Mouse (Mus musculus): ENCODE results near the gene Narfl. TPM values are rescaled to one million over a fixed set of nuclear protein-coding genes. Genes with fewer than 3 reads are reported as not detected.

Narfl gene
- polyA plus RNA-seq, 1 experiment = 17.9 TPM

DNA sequence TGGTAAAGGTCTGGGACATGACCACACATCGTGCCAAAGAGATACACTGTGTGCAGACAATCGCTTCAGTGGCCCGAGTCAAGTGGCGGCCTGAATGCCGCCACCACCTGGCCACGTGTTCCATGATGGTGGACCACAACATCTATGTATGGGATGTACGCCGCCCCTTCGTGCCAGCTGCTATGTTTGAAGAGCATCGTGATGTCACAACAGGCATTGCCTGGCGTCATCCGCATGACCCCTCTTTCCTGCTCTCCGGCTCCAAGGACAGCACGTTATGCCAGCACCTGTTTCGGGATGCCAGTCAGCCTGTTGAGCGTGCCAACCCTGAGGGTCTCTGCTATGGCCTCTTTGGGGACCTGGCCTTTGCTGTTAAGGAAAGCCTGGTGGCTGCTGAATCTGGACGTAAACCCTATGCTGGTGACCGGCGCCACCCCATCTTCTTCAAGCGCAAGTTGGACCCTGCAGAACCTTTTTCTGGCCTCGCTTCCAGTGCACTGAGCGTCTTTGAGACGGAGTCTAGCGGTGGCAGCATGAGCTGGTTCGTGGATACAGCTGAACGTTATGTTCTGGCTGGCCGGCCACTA is 52.5 kb downstream of the Narfl start:
- Histone ChIP-seq H3K27me3 (ENCODE audit: control insufficient read depth, insufficient read depth, low read length) (no peaks in the 10 kb centered on the region), H3K4me3 (ENCODE audit: control insufficient read depth, low read depth, low read length) (no peak overlapping the region), H3K4me1 (ENCODE audit: control insufficient read depth, insufficient read depth, low read length) (peaks cover 25% of the 10 kb centered on the region), H3K36me3 (ENCODE audit: control insufficient read depth, insufficient read depth, low read length) (no peaks in the 10 kb centered on the region; the same call in 1 of the 2 replicates), H3K27ac (ENCODE audit: control insufficient read depth, insufficient read depth, low read depth, low read length) (no peak overlapping the region)
- TF ChIP-seq CTCF (IDR thresholded peaks at IDR 0.05; ENCODE audit: control insufficient read depth, insufficient read depth, insufficient replicate concordance, low read depth, low read length) (no peak), POLR2A (IDR thresholded peaks at IDR 0.05; ENCODE audit: control insufficient read depth, low read depth, low read length) (no peak)

DNA sequence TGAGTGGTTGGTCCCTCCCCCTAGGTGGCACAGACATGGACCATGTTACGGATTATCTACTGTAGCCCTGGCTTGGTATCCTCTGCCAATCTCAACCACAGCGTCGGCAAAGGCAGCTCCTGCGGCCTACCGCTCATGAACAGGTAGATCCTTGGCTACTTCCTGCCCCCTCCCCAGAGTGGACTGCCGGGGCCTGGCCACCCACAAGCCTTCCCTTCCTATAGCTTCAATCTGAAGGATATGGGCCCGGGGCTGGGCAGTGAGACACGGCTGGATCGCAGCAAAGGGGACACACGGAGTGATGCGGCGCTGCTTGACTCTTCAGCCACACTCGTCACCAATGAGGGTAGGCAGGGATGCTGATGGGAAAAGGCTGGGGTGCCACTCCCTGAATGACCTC is 53.4 kb downstream of the Narfl start:
- no peaks in the 10 kb centered on the region for H3K27me3 ChIP-seq (ENCODE audit: control insufficient read depth, insufficient read depth, low read length)
- H3K4me1 ChIP-seq (ENCODE audit: control insufficient read depth, insufficient read depth, low read length) = peaks cover 32% of the 10 kb centered on the region
- TF ChIP-seq POLR2A (IDR thresholded peaks at IDR 0.05; ENCODE audit: control insufficient read depth, low read depth, low read length) = no peak
- TF ChIP-seq CTCF (IDR thresholded peaks at IDR 0.05; ENCODE audit: control insufficient read depth, insufficient read depth, insufficient replicate concordance, low read depth, low read length) = no peak
- no peak overlapping the region for H3K27ac ChIP-seq (ENCODE audit: control insufficient read depth, insufficient read depth, low read depth, low read length)
- peak overlapping the region; percentile 54 for H3K4me3 ChIP-seq (ENCODE audit: control insufficient read depth, low read depth, low read length)
- no peaks in the 10 kb centered on the region; the same call in 1 of the 2 replicates for H3K36me3 ChIP-seq (ENCODE audit: control insufficient read depth, insufficient read depth, low read length)

DNA sequence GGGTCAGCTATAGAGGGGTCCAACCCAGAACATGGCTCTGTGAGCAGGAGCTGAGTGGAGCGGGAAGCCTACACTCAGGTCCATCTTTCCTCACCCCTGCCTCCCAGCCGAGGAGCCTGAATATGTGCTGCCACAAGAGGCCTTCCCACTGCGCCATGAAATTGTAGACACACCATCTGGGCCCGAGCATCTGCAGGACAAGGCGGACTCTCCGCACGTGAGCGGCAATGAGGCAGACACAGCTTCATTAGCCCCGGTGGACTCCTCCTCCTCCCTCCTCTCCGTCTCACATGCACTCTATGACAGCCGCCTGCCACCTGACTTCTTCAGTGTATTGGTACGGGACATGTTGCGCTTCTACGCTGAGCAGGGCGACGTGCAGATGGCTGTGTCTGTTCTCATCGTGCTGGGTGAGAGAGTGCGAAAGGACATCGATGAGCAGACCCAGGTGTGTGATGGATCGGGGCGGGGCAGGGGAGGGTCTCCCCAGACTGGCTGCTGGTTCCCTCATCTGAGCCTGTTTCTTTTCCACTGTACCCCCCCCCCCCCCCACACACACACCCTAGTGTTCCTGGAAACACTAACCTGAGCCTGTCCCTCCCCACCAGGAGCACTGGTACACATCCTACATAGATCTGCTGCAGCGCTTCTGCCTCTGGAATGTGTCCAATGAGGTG is 54.1 kb downstream of the Narfl start:
- H3K4me3 ChIP-seq (ENCODE audit: control insufficient read depth, low read depth, low read length) = peak overlapping the region; percentile 86

DNA sequence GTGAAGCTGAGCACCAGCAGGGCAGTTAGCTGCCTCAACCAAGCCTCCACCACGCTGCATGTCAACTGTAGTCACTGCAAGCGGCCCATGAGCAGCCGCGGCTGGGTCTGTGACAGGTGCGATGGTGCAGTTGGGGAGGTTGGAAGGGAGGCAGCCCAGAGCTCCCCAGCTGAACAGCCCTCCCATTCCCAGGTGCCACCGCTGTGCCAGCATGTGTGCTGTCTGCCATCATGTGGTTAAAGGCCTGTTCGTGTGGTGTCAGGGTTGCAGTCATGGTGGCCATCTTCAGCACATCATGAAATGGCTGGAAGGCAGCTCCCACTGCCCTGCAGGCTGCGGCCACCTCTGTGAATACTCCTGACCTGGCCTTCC is 54.6 kb downstream of the Narfl start:
- no peaks in the 10 kb centered on the region for H3K27me3 ChIP-seq (ENCODE audit: control insufficient read depth, insufficient read depth, low read length)
- H3K4me3 ChIP-seq (ENCODE audit: control insufficient read depth, low read depth, low read length) = peak overlapping the region; percentile 86
- no peaks in the 10 kb centered on the region; the same call in 1 of the 2 replicates for H3K36me3 ChIP-seq (ENCODE audit: control insufficient read depth, insufficient read depth, low read length)
- H3K27ac ChIP-seq (ENCODE audit: control insufficient read depth, insufficient read depth, low read depth, low read length) = peak overlapping the region; percentile 52
- no peak for TF ChIP-seq CTCF (IDR thresholded peaks at IDR 0.05; ENCODE audit: control insufficient read depth, insufficient read depth, insufficient replicate concordance, low read depth, low read length)
- no peak for TF ChIP-seq POLR2A (IDR thresholded peaks at IDR 0.05; ENCODE audit: control insufficient read depth, low read depth, low read length)
- peaks cover 31% of the 10 kb centered on the region for H3K4me1 ChIP-seq (ENCODE audit: control insufficient read depth, insufficient read depth, low read length)

More for the DNA sequence above, 54.1 kb downstream of the Narfl start:
- H3K36me3 ChIP-seq (ENCODE audit: control insufficient read depth, insufficient read depth, low read length) = no peaks in the 10 kb centered on the region; the same call in 1 of the 2 replicates
- TF ChIP-seq CTCF (IDR thresholded peaks at IDR 0.05; ENCODE audit: control insufficient read depth, insufficient read depth, insufficient replicate concordance, low read depth, low read length) (no peak), POLR2A (IDR thresholded peaks at IDR 0.05; ENCODE audit: control insufficient read depth, low read depth, low read length) (no peak)
- H3K4me1 ChIP-seq (ENCODE audit: control insufficient read depth, insufficient read depth, low read length) = peaks cover 34% of the 10 kb centered on the region
- no peak overlapping the region for H3K27ac ChIP-seq (ENCODE audit: control insufficient read depth, insufficient read depth, low read depth, low read length)
- no peaks in the 10 kb centered on the region for H3K27me3 ChIP-seq (ENCODE audit: control insufficient read depth, insufficient read depth, low read length)

DNA sequence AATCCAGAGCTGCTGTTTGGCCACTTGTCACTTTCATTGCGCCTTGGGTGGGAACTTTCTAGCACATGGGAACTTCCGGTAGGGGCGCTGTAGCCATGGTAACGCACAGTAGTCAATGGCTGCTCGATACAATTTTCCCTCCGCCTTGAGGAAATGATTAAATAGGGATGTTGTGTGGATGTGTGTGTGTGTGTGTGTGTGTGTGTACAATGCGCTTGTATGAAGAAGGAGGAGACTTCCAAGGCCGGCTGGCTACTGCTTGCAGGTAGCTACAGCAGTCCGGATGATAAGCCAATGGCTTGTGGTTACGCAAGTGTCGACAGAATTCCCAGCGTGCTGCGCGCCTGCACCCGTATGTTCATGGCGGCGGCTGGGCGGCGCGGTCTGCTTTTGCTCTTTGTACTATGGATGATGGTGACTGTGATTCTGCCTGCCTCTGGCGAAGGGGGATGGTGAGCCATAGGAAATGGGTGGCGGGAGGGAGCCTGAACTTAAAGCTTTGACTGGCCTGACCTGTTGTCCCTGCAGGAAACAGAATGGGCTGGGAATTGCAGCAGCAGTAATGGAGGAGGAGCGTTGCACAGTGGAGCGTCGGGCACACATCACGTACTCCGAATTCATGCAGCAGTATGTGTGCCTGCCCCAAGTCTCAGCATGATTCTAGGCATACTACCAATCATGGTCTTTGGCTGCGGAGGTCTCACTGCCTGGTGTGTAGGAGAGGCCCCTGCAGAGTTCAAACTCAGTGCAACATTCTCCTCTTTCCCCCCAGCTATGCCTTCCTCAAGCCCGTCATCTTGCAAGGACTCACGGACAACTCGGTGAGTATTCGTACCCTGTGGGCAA is 55.4 kb downstream of the Narfl start, which contains the start of gene Jmjd8:
Gene Jmjd8, plus strand, starts transcription at position 156 of the 846 bp plus-strand sequence.
- peak within 1 kb of the TSS; percentile 86 for H3K4me3 ChIP-seq (ENCODE audit: control insufficient read depth, low read depth, low read length)
- peak within 1 kb of the TSS; percentile 52 for H3K27ac ChIP-seq (ENCODE audit: control insufficient read depth, insufficient read depth, low read depth, low read length)
- no peaks in the 10 kb centered on the region; the same call in 1 of the 2 replicates for H3K36me3 ChIP-seq (ENCODE audit: control insufficient read depth, insufficient read depth, low read length)
- H3K27me3 ChIP-seq (ENCODE audit: control insufficient read depth, insufficient read depth, low read length) = no peaks in the 10 kb centered on the region
- peak; percentile 68 for TF ChIP-seq POLR2A (IDR thresholded peaks at IDR 0.05; ENCODE audit: control insufficient read depth, low read depth, low read length)
- no peak for TF ChIP-seq CTCF (IDR thresholded peaks at IDR 0.05; ENCODE audit: control insufficient read depth, insufficient read depth, insufficient replicate concordance, low read depth, low read length)
- peaks cover 33% of the 10 kb centered on the region for H3K4me1 ChIP-seq (ENCODE audit: control insufficient read depth, insufficient read depth, low read length)

DNA sequence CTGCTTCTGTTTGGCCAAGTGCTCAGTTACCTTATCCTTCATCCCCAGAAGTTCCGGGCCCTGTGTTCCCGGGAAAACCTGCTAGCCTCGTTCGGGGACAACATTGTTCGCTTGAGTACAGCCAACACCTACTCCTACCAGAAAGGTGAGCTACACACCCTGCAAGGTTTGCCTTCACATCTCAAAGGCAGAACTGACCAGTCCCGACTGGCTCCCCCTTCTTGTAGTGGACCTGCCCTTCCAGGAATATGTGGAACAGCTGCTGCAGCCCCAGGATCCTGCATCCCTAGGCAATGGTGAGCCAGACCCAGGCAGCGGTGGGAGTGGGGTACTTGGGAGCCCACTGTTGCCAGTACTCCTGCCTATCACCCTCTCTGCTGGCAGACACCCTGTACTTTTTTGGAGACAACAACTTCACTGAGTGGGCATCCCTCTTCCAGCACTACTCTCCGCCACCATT is 56.0 kb downstream of the Narfl start:
- TF ChIP-seq POLR2A (IDR thresholded peaks at IDR 0.05; ENCODE audit: control insufficient read depth, low read depth, low read length) (no peak), CTCF (IDR thresholded peaks at IDR 0.05; ENCODE audit: control insufficient read depth, insufficient read depth, insufficient replicate concordance, low read depth, low read length) (no peak)
- H3K4me1 ChIP-seq (ENCODE audit: control insufficient read depth, insufficient read depth, low read length) = peaks cover 35% of the 10 kb centered on the region
- no peaks in the 10 kb centered on the region; the same call in 1 of the 2 replicates for H3K36me3 ChIP-seq (ENCODE audit: control insufficient read depth, insufficient read depth, low read length)
- H3K27ac ChIP-seq (ENCODE audit: control insufficient read depth, insufficient read depth, low read depth, low read length) = peak overlapping the region; percentile 1; the same call in 1 of the 2 replicates
- H3K27me3 ChIP-seq (ENCODE audit: control insufficient read depth, insufficient read depth, low read length) = no peaks in the 10 kb centered on the region
- peak overlapping the region; percentile 86 for H3K4me3 ChIP-seq (ENCODE audit: control insufficient read depth, low read depth, low read length)

Data from testis, adult 2 months (tissue).